Mouse (Mus musculus): ENCODE data around the gene Vsig1. TPM values are rescaled to one million over a fixed set of nuclear protein-coding genes. Genes with fewer than 3 reads are reported as not detected.
A peak's percentile ranks its signal among the peaks of the same experiment; 100 is the strongest.

The Vsig1 gene
- not detected in 2 replicates for total RNA-seq (2015; ENCODE audit: low replicate concordance)
- 0.98 TPM in 1 of 2 replicates, not detected in the other for total RNA-seq (2017; ENCODE audit: low replicate concordance)

DNA sequence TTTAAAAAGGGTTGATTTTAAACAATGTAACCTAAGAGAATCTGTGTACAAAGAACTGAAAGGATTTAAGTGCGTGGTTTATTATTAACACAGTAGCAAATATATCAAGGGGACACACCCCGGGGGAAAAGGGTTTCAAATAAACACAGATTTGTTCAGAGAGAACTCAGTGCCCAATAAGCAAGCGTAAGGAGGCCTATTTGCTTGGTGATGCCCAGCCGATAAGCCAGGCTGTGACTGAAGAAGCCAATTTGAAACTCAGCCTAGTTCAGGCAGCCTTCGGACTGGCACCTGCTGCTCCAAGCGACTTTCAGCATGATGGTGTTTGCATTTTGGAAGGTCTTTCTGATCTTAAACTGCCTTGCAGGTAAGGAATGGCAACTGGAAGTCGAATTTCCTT is at the start of gene Vsig1:
Gene Vsig1 (plus strand): TSS at position 249 of the 400 bp plus-strand sequence.
- no peak for ATAC-seq (replicated peaks; ENCODE audit: low FRiP score, poor library complexity, severe bottlenecking)

DNA sequence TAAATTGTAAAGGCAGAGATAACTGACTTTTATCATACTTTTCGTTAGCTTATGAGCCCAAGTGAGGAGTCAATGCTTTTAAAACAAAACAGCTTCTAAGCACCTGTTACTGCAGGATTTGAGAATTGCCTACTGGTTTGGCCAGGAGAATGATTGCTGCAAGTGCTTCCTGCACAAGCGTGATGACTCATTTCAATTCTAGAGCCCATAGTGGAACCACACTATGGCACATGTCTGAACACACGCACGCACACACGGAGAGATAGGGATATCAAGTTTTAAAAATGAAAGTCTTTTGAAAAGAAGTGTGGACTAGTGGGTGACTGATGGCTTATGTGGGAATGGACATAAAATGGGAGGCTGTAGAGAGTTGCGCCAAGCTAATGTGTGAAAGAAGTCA is 44.6 kb upstream of the Vsig1 start:
- ATAC-seq (replicated peaks; ENCODE audit: low FRiP score, poor library complexity, severe bottlenecking) = no peak

DNA sequence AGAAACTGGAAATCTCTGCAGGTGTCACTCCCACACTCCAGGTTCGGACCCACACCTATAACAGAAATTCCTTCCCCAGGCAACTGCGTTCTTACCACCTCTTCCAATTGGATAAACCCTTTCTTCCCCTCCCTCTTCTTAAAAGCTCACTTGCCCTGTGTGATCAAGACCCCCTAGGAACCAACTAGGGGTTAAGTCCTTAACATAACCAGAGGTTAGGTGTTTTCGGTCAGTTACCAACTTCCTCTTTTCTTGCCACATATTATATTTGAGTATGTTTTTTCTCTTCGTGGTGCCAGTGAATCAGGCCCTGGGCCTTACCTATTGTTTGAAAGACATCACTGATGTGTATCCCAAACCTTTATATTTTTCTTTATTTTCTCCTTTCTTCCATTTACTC is 44.0 kb upstream of the Vsig1 start:
- no peak for ATAC-seq (replicated peaks; ENCODE audit: low FRiP score, poor library complexity, severe bottlenecking)

DNA sequence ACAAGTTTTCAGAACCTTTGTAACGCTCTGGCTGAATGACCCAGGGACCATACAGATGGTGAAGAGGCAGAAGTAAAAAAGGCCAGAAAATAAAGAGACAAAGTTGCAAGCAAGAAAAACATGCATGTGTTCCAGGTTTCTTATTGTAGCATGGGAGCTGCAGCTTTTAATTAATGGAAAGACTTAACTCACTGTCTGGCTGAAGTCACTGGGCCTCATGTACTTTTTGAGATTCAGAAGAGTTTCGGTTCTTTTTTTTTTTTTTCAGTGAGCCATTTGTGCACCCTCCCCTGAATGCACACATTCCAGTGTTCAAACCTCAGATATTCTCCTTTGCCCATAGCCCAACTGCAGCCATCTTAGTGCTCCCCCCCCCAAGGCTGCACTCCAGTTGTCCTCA is 20.2 kb upstream of the Vsig1 start:
- ATAC-seq (replicated peaks; ENCODE audit: low FRiP score, poor library complexity, severe bottlenecking) = no peak

DNA sequence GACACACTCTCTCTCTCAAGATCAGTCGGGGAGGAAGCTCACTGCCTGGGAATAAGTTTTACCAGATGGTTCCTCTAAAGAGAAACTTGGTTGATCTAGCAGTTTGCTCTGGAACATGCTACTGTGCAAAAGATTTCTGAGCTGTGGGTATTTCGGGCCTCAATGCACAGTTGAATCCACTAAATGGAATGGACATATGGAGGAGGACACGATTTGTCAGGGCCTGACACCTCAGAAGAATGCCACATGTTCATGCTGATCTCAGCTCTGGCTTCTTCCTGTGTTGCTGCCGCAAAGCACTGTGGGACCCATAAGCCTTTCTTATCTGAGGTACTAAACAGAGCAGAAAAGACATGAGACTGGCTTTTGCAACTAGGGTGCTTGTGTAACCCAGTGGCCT is 15.6 kb upstream of the Vsig1 start:
- ATAC-seq (replicated peaks; ENCODE audit: low FRiP score, poor library complexity, severe bottlenecking) = no peak

DNA sequence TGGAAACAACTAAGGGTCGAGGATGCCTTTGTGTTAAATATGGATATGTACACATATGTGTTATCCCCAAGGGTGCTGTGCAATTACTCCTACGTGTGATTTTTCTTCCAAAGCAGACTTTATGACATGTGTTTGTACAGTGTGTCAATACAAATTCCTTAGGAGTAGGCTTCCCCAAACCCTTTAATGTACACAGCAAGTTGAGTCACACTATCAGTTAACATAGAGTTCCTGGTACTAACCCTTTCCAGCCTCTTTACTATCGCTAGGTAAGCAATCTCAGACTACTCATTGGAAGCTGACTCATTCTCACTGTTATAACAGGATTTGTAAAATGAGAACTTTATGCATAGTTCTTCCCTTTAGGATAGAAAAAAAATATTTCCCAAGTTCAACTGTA is 3.9 kb upstream of the Vsig1 start:
- ATAC-seq (replicated peaks; ENCODE audit: low FRiP score, poor library complexity, severe bottlenecking) = no peak

DNA sequence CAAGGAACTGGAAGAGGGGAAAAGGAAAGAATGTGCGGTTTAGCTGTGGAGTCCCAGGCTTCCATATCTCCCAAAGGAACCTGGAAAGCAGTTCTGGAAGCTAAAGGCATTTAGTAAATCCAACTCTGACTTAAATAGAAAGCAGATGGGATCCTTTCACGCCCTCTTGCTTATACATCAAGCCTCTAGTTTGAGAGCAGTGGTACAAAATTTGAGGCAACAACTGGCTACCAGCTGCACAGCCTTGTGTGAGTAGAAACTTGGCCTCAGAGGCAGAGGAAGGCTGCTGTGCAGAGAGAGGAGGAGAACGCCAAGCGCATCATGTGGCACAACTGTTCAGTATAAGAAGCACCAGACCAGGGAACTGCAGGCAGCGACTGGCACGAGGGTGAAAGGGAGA is 13.9 kb downstream of the Vsig1 start:
- no peak for ATAC-seq (replicated peaks; ENCODE audit: low FRiP score, poor library complexity, severe bottlenecking)

DNA sequence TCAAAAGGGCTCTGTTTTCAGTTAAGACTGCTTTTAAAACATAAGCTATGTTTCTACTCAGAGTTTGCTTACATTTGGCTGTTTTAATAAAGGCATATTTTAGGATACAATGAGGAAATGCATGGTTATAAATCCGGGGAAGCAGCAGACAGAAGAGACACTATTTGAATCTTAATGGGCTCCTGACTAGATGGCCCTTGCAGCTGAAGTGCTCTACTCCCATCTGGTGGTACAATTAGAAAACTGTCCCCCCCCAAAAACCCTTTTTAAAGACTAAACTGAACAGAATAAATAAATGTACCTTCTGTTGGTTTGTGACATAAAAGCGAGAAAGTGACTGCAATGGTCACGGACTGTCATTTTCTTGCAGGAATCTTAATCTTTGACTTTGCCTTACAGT is 24.7 kb downstream of the Vsig1 start:
- no peak for ATAC-seq (replicated peaks; ENCODE audit: low FRiP score, poor library complexity, severe bottlenecking)

DNA sequence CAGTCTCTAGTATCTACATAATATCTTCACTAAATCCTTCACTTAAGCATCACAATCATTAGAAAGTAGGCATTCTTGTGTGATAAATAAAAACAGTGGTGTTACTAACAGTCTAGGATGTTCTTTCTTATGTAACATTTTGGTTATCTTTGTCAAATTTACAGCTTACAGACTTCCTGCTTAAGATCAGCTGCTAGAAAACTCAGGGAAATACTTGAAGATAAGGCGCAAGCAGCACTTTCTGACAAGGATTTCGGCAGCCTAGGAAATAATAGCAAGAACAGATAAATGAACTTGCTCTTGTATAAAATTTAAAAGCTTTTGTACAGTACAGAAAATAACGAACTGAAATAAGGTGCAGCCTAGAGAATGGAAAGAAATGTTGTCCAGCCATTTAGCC is 25.9 kb downstream of the Vsig1 start:
- no peak for ATAC-seq (replicated peaks; ENCODE audit: low FRiP score, poor library complexity, severe bottlenecking)

DNA sequence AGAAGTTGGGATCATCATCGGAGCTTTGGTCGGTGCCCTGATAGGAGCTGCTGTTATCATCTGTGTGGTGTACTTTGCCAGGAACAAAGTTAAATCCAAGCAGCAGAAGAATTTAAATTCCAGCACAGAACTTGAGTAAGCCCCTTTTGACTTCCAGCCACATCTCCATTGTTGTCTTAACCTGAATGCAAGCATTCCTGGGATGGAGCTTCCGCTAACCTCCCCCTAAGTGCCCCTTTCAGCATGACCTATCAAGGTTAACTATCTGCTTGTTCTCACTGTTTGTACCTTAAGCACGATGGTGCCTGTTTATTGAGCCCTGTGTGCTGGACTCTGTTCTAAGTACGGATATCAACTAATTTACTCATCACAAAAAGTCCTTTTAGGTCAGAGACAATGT is 28.9 kb downstream of the Vsig1 start:
- no peak for ATAC-seq (replicated peaks; ENCODE audit: low FRiP score, poor library complexity, severe bottlenecking)

DNA sequence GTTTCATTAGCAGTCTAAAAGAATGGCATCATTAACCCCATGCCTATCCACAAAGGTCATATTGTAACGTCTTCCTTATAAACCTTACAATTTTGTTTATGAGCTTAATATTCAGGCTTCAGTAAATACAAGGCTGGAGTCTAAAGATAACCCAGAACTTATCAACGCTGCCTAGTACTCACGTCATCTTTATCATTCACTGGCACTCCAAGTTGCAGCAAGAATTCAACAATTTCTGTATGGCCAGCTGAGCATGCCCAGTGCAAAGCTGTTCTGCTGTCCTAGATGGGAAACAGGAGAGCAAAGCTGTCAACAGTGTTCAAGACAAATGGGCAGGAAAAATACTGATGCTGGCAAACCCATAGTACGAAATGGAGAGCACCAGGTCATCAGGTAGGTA is 46.2 kb downstream of the Vsig1 start:
- ATAC-seq (replicated peaks; ENCODE audit: low FRiP score, poor library complexity, severe bottlenecking) = peak; percentile 83

DNA sequence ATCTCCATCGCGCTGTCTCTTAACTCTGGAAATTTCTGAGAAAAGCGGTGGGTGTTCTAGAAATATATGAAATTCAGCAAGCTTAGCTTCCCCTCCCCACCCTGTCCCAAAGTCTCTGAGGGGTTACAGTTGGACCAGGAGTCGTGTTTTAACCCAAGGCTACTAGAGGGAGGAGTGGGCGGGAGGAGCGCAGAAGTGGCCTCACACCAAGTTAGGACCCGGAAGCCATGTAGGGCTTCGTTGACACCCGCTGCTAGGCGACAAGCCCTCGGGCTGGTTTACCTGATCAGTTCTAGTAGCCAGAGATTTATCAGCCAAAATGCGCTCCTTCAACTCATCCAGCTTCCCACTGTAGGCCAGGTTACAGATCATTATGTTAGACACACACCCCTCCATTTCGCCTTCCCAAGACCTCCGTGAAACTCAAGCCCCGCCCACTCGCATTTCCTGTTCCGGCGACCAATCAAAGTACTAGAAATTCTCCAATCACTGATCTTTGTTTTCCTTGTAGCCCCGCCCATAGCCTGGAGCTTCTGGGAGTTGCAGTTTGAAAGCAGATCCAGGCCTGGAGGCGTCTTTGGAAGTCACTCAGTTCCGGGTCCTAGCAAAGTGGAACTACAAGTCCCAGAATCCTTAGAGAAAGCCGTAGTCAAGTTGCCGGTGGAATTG is 49.0 kb downstream of the Vsig1 start, which contains the start of the genes Psmd10 and Atg4a:
Gene Psmd10 (minus strand): TSS at position 457 of the 669 bp plus-strand sequence.
Gene Atg4a (plus strand): TSS at position 636 of the 669 bp plus-strand sequence.
- ATAC-seq (replicated peaks; ENCODE audit: low FRiP score, poor library complexity, severe bottlenecking) = peak; percentile 87

DNA sequence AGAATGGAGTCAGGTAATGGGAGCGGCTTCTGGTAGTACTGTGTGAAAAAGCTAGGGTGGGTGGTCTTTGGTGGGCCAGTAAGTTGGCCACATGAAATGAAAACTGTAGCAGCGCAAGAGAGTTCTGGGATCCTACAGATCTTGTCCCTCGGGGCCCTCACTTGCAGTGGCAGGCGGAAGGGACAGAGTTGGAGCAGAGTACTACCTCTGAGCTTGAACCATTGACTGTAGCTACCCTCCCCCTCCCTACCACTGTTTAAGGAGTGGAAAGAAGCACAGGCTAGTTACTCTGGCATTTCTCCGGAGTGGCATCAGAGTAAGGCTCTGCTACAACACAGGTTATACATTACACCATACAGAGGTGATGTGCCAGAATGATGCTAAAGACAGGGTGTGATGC is 49.6 kb downstream of the Vsig1 start:
- peak; percentile 10 for ATAC-seq (replicated peaks; ENCODE audit: low FRiP score, poor library complexity, severe bottlenecking)

DNA sequence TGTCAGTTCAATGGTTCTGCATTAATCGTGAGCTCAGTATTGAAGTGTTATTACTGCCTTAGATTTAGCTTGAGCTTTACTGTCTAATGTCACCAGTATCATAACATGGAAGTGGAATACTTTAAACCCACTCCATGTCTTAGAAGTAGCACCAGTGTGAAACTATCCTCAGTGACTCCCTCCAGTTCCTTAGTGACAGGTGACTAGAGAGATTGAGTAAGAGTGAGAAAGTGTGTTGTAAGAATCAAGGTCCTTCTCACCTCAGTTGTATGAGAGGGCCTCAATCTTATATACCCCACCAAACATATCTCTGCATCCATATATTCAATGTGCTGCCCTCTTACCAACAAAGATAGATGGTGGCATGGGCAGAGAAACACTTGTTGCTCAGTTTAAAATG is 71.5 kb downstream of the Vsig1 start:
- no peak for ATAC-seq (replicated peaks; ENCODE audit: low FRiP score, poor library complexity, severe bottlenecking)

DNA sequence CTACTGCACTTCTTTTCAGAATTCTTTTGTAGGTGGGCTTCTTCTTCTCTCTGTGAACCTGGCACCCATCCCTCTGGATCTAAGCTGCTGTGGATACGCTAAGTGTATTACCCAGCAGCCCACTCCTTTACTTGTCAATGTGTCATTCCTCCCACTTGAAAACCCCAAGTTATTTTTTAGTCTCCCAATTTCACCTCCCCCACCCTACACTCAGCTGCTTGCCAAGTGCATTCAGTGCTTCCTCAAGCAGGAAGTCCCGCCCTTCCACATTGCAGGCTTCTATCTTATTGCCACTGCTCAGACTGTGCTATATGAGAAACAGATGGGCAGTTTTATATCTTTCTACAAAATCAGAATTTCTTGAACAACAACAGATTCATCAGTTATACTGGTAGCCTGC is 72.1 kb downstream of the Vsig1 start:
- ATAC-seq (replicated peaks; ENCODE audit: low FRiP score, poor library complexity, severe bottlenecking) = no peak

DNA sequence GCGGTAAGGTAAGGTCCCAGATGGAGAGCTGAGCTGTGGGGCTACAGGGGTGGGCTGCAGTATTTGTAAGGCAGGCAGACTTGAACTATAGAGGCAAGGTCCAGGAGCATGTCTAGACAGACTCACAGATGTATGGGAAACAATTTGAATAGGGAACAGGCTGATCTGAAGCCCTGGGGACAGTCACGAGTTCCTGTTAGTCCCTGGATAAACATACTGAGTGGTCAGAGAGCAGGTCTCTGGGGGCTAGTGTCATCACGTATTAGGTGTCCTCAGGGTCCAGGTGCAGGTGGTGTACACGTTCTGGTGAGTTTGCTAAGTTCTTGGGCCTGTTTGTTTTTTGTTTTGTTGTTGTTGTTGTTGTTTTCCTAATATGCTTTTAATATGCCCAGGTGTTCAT is 72.8 kb downstream of the Vsig1 start:
- ATAC-seq (replicated peaks; ENCODE audit: low FRiP score, poor library complexity, severe bottlenecking) = no peak

DNA sequence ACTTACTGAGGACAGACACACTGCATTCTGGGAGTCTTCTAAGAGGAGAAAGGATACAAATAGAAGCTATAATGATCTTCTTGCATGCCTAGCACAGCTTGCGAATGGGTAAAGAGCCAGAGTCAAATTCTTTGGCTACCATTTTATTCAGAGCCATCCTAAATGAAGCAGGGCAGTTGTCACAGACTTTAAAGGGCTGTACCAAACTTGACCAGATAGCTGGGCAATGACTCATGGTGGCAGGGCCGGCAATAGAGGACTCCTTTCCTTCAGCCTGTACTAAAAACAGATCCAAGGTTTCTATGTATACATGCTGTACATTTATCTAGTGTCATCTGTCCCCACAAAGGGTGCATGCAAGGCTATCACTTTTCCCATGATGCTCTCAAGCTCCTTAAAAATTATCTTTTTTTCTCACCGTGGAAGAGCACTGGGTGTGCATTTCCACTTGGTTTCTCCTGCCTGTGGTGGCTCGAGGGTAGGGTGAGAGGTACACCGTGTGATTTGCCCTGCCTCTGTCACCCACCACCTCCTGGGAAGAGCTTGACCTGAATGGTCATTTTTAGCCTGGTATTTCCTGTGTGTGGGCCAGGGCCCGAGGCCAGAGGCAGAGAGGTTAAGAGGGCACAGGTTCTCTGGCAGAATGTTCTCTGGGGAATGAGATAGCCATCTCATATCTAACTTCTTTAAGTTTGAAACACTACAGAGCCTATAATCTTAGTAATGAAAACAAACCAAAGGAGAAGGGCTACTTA is 76.0 kb downstream of the Vsig1 start:
- ATAC-seq (replicated peaks; ENCODE audit: low FRiP score, poor library complexity, severe bottlenecking) = no peak

DNA sequence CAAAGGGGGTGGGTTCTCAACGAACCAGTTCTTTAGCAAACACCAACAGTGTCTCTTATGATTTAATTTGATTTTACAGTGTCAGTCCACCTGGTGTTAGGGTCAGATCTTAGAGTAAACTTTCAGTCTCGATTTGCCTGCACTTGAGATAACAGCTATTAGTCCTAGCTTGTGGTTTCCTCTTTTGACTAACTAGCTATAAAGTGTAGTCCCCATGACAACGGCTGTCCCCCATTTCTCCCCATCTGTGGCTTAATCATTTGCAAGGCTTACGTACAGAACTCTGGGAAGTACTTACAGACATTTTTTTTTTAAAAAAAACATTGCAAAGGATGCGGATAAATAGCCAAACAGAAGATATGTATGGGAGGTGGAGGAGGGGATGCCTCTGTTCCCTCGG is 77.4 kb downstream of the Vsig1 start:
- no peak for ATAC-seq (replicated peaks; ENCODE audit: low FRiP score, poor library complexity, severe bottlenecking)

DNA sequence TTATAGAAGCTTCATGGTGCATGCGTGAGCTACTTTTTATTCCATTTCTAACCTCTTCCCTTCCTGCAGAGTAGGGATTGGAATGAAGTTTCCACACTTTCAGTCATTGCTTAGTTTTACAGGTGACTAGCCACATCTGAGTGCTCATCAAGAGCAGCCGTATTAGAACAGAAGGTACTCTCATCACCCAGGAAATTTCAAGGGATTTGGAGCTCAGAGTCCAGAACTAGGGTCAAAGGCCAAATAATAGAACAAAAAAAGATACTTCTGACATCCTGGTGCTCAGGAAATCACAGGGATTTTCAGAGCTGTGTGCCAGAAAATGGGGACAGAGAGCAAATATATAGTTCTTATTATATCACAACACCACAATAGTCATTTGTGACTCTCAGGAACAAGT is 77.8 kb downstream of the Vsig1 start:
- no peak for ATAC-seq (replicated peaks; ENCODE audit: low FRiP score, poor library complexity, severe bottlenecking)

Measured in erythroid progenitor cell, adult 5-6 weeks (primary cell).